In genomic region chr2:177897046-177897578, GRCm38 (mm10) we compare ENCODE assay signal across 8 mouse cellular contexts. TPM values are rescaled to one million over a fixed set of nuclear protein-coding genes. Genes with fewer than 3 reads are reported as not detected.
A peak's percentile ranks its signal among the peaks of the same experiment; 100 is the strongest.
DNase-seq lines count a peak whose midpoint lies in the region; ATAC-seq and TF ChIP-seq lines count a peak whose summit lies in the region.
"Not testable (repeated sequence)": the region's sequence is repeated elsewhere in the genome, so short reads cannot be mapped to it uniquely, and the experiment has no call there.

Gene Gm14327 (plus strand): TSS chr2:177897096.

- not testable (repeated sequence) for H3K27ac ChIP-seq in cortical plate, adult 2 months (ENCODE audit: insufficient read depth, low read length); forebrain, embryonic 15.5 days (replicated peaks); heart, embryonic 15.5 days; intestine, embryonic 15.5 days; limb, embryonic 14.5 days (replicated peaks; ENCODE audit: low read depth, low read length); midbrain, embryonic 13.5 days; testis, adult 2 months (ENCODE audit: control insufficient read depth, insufficient read depth, low read depth, low read length)

- H3K36me3 ChIP-seq in forebrain, embryonic 15.5 days; heart, embryonic 15.5 days; intestine, embryonic 15.5 days; limb, embryonic 14.5 days (ENCODE audit: control insufficient read depth, insufficient read depth, low read length); midbrain, embryonic 13.5 days; testis, adult 2 months (ENCODE audit: control insufficient read depth, insufficient read depth, low read length): not testable (repeated sequence)

- not testable (repeated sequence) for ATAC-seq in forebrain, embryonic 15.5 days (replicated peaks); heart, embryonic 15.5 days (replicated peaks; ENCODE audit: insufficient number of reproducible peaks, insufficient read depth, low FRiP score, low read depth); intestine, embryonic 15.5 days; limb, embryonic 14.5 days (ENCODE audit: low FRiP score, low read depth); midbrain, embryonic 13.5 days

- WGBS in forebrain, embryonic 15.5 days: 55% methylated on average over 9 of the region's 13 CpGs
- 29% methylated on average over 11 of the region's 13 CpGs for WGBS in heart, embryonic 15.5 days
- 38% methylated on average over 12 of the region's 13 CpGs for WGBS in intestine, embryonic 15.5 days
- WGBS in limb, embryonic 14.5 days: 35% methylated on average over 6 of the region's 13 CpGs
- 47% methylated on average over 10 of the region's 13 CpGs for WGBS in midbrain, embryonic 13.5 days

- peak; percentile 5 for DNase-seq in adipocyte (ENCODE audit: low spot score)
- DNase-seq in limb, embryonic 14.5 days (ENCODE audit: low spot score): not testable (repeated sequence)

- H3K4me3 ChIP-seq in cortical plate, adult 2 months (ENCODE audit: insufficient read depth, low read length): peak within 1 kb of the TSS; percentile 34; the same call in 1 of the 2 replicates
- H3K4me3 ChIP-seq in forebrain, embryonic 15.5 days: peak within 1 kb of the TSS; percentile 18; the same call in 1 of the 2 replicates
- H3K4me3 ChIP-seq in heart, embryonic 15.5 days: peak within 1 kb of the TSS; percentile 44
- H3K4me3 ChIP-seq in intestine, embryonic 15.5 days (replicated peaks): peak within 1 kb of the TSS; percentile 27
- H3K4me3 ChIP-seq in limb, embryonic 14.5 days (replicated peaks; ENCODE audit: low read length): peak within 1 kb of the TSS; percentile 18; the same call in 1 of the 2 replicates
- peak within 1 kb of the TSS; percentile 22 for H3K4me3 ChIP-seq in midbrain, embryonic 13.5 days (replicated peaks)
- H3K4me3 ChIP-seq in testis, adult 2 months (ENCODE audit: control insufficient read depth, low read depth, low read length): peak within 1 kb of the TSS; percentile 40

- H3K4me2 ChIP-seq in forebrain, embryonic 15.5 days (replicated peaks); intestine, embryonic 15.5 days (replicated peaks); limb, embryonic 14.5 days (replicated peaks; ENCODE audit: low read depth, low read length, severe bottlenecking); midbrain, embryonic 13.5 days (replicated peaks): not testable (repeated sequence)
- H3K4me2 ChIP-seq in heart, embryonic 15.5 days: peak within 1 kb of the TSS; percentile 47

- not testable (repeated sequence) for H3K9me3 ChIP-seq in forebrain, embryonic 15.5 days; heart, embryonic 15.5 days (replicated peaks); intestine, embryonic 15.5 days; limb, embryonic 14.5 days (ENCODE audit: control insufficient read depth, low read length); midbrain, embryonic 13.5 days

- TF ChIP-seq POLR2A in cortical plate, adult 2 months (IDR thresholded peaks at IDR 0.05; ENCODE audit: extremely low read depth, insufficient read depth, low read length); limb, embryonic 14.5 days (IDR thresholded peaks at IDR 0.05; ENCODE audit: borderline replicate concordance, extremely low read depth, insufficient read depth, insufficient read length); testis, adult 2 months (IDR thresholded peaks at IDR 0.05; ENCODE audit: control insufficient read depth, low read depth, low read length): not testable (repeated sequence)

- not testable (repeated sequence) for H3K4me1 ChIP-seq in cortical plate, adult 2 months (ENCODE audit: control insufficient read depth, insufficient read depth, low read length); forebrain, embryonic 15.5 days; heart, embryonic 15.5 days (replicated peaks); intestine, embryonic 15.5 days (replicated peaks); limb, embryonic 14.5 days (ENCODE audit: control insufficient read depth, insufficient read depth, low read length); midbrain, embryonic 13.5 days (replicated peaks); testis, adult 2 months (ENCODE audit: control insufficient read depth, insufficient read depth, low read length)

- H3K9ac ChIP-seq in forebrain, embryonic 15.5 days (replicated peaks); heart, embryonic 15.5 days; intestine, embryonic 15.5 days; limb, embryonic 14.5 days (ENCODE audit: low read depth, low read length, severe bottlenecking); midbrain, embryonic 13.5 days (replicated peaks): not testable (repeated sequence)

- not testable (repeated sequence) for H3K27me3 ChIP-seq in forebrain, embryonic 15.5 days; heart, embryonic 15.5 days; intestine, embryonic 15.5 days (replicated peaks); limb, embryonic 14.5 days (ENCODE audit: control insufficient read depth, insufficient read depth, low read length); midbrain, embryonic 13.5 days; testis, adult 2 months (ENCODE audit: control insufficient read depth, insufficient read depth, low read length)

- not testable (repeated sequence) for TF ChIP-seq CTCF in cortical plate, adult 2 months (IDR thresholded peaks at IDR 0.05; ENCODE audit: extremely low read depth, insufficient read depth, low read length); testis, adult 2 months (IDR thresholded peaks at IDR 0.05; ENCODE audit: control insufficient read depth, insufficient read depth, insufficient replicate concordance, low read depth, low read length)

RNA-seq across cellular contexts. Expression of gene Gm14327, which starts in this region (rescaled TPM):
- 3.1 and 3.2 TPM in 2 replicates for polyA plus RNA-seq in cortical plate, adult 2 months (2012; rRNA removed)
- polyA plus RNA-seq in forebrain, embryonic 15.5 days (2015; fragmentation: Nextera tagmentation; extraction: Ambion mirVana): 2.3 and 2.4 TPM in 2 replicates
- polyA plus RNA-seq in heart, embryonic 15.5 days (2015; fragmentation: Nextera tagmentation; extraction: Ambion mirVana): 2.9 and 4.4 TPM in 2 replicates
- polyA plus RNA-seq in intestine, embryonic 15.5 days (2015; fragmentation: Nextera tagmentation; extraction: Ambion mirVana): 3.3 and 4.1 TPM in 2 replicates
- 1.5 and 3.8 TPM in 2 replicates for polyA plus RNA-seq in limb, embryonic 14.5 days (2012; rRNA removed)
- 2.6 and 2.8 TPM in 2 replicates for polyA plus RNA-seq in limb, embryonic 14.5 days (2014; fragmentation: Nextera tagmentation; extraction: Ambion mirVana)
- 2.0 and 2.4 TPM in 2 replicates for polyA plus RNA-seq in midbrain, embryonic 13.5 days (2015; fragmentation: Nextera tagmentation; extraction: Ambion mirVana)
- 0.25 and 0.41 TPM in 2 replicates for polyA plus RNA-seq in testis, adult 2 months (2012; rRNA removed)
